Mouse (Mus musculus): Measurements from ENCODE around the gene Smpdl3a. TPM values are rescaled to one million over a fixed set of nuclear protein-coding genes. Genes with fewer than 3 reads are reported as not detected.

The Smpdl3a gene
- polyA plus RNA-seq, 1 experiment, result 82.3 TPM

- DNase-seq (ENCODE audit: low read depth), result no peak
These were observed 25.1 kb downstream of the Smpdl3a start for GRCm38 (mm10) chr10:57819209-57819608.

- no peak for DNase-seq (ENCODE audit: low read depth)
These were observed 28.3 kb downstream of the Smpdl3a start for GRCm38 (mm10) chr10:57822473-57822872.

GRCm38 (mm10) chr10:57828649-57829048 is 34.5 kb downstream of the Smpdl3a start:
- no peak for DNase-seq (ENCODE audit: low read depth)

- no peak for DNase-seq (ENCODE audit: low read depth)
These were observed 35.5 kb downstream of the Smpdl3a start for GRCm38 (mm10) chr10:57829621-57830020.

- DNase-seq (ENCODE audit: low read depth), result no peak
These were observed 41.0 kb downstream of the Smpdl3a start for GRCm38 (mm10) chr10:57835094-57835493.

- DNase-seq (ENCODE audit: low read depth), result no peak
These were observed 41.8 kb downstream of the Smpdl3a start for GRCm38 (mm10) chr10:57835982-57836381.

GRCm38 (mm10) chr10:57841638-57842509 is 47.7 kb downstream of the Smpdl3a start:
- DNase-seq (ENCODE audit: low read depth), result no peak

- no peak for DNase-seq (ENCODE audit: low read depth)
These were observed 54.0 kb downstream of the Smpdl3a start for GRCm38 (mm10) chr10:57847916-57848682.

Other genes starting within 250 kb of the Smpdl3a start
- 4.0 and 11.5 TPM in 2 replicates for gene Pkib, start 162.4 kb upstream of the Smpdl3a start, polyA plus RNA-seq (2012; rRNA removed)
- gene Fabp7, start 9.5 kb upstream of the Smpdl3a start, polyA plus RNA-seq (2012; rRNA removed), result 0.45 and 0.75 TPM in 2 replicates